Mouse (Mus musculus) frontal cortex, postnatal 36 days (tissue): Measurements from ENCODE around the gene Cactin.

Experiments used
- DNase-seq, 2 experiments: peaks; one replicate each; pipeline ENCODE4 v3.0.0; 2022; ENCODE audit warnings: low spot score in 2 of 2

Gene Cactin

GRCm38 (mm10) chr10:81342686-81343505 lies 22.0 kb downstream of the Cactin start, which contains the start of gene Gipc3:
Gipc3 (minus strand) TSS chr10:81343266.
- no peak for DNase-seq

DNA sequence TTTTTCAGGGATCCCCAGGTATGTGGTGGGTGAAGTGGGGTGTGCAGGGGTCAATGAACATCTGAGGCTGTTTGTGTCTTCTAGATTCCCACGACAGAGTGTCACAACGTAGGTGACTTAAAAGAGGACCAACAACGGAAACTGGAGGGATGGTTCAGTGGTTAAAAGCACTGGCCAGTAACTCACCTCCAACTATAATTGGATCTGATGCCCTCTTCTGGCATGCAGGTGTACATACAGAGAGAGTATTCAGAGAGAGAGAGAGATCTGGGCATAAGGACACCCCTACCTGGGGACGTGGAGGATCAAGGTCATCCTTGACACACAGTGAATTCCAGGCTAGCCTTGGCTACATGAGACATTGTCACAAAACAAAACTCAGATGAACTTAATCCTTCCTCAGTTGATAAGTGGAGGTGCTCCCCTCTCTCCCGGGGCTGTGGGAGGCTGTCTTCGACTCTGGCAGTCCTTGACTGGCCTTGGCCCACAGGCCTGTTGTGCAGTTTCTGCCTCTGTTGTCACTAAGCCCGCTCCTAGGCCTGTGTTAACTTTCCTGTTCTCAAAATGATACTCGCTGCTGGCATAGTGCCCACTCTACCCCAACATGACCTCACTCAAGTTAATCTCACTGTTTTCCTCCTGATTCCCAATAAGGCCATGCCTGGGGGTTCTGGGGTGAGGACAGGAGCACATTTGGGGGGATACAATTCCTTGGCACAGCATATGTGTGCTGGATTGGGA lies 23.7 kb downstream of the Cactin start:
- no peak for DNase-seq

- no peak for DNase-seq
Observed at GRCm38 (mm10) chr10:81345162-81345534, 24.2 kb downstream of the Cactin start.

GRCm38 (mm10) chr10:81346453-81347067 lies 25.7 kb downstream of the Cactin start:
- peak in 1 of 2 experiments; percentile 70 for DNase-seq

- DNase-seq: no peak
Observed at GRCm38 (mm10) chr10:81349146-81349545, 28.2 kb downstream of the Cactin start.

- DNase-seq: no peak
Observed at GRCm38 (mm10) chr10:81349961-81350350, 29.1 kb downstream of the Cactin start.

GRCm38 (mm10) chr10:81350351-81351063 lies 29.6 kb downstream of the Cactin start, which contains the start of gene Hmg20b:
Hmg20b (minus strand) TSS chr10:81350480.
- DNase-seq: peak; percentile 100

DNA sequence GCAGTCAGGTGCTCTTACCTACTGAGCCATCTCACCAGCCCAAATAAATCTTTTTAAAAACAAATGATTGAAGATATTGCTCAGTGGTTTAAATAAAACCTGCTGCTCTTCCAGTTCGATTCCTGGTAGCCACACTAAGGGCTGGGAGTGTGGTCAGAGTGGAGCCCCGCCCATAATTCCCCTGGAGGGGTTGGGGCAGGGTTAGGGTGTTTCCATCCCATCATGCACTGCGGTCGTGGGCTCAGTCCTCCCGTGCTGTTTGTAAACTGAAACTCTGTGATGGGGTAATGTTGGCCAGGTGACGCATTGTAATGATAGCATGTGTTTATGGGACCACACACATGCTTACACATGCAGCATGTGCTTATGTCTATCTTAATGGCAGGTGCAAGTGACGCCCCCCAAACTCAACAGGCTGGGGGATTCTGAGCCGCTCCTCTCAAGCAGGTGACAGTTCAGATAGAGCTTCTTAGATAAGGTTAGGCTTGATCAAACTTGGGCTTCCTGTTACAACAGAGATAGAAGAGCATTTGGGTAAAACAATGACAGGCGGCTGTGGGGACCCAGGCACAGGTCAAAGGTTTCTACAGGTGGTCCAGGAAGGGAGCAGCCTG lies 30.9 kb downstream of the Cactin start:
- DNase-seq: no peak

GRCm38 (mm10) chr10:81354738-81355477 lies 34.0 kb downstream of the Cactin start:
- DNase-seq: no peak

- DNase-seq: no peak
Observed at GRCm38 (mm10) chr10:81355533-81355932, 34.6 kb downstream of the Cactin start.

- no peak for DNase-seq
Observed at GRCm38 (mm10) chr10:81356352-81356990, 35.6 kb downstream of the Cactin start.

GRCm38 (mm10) chr10:81356991-81357844 lies 36.3 kb downstream of the Cactin start, which contains the start of gene Mfsd12:
Mfsd12 (plus strand) TSS chr10:81357491.
- DNase-seq: peak; percentile 87 to 92

- no peak for DNase-seq
Observed at GRCm38 (mm10) chr10:81358209-81358608, 37.3 kb downstream of the Cactin start.

DNA sequence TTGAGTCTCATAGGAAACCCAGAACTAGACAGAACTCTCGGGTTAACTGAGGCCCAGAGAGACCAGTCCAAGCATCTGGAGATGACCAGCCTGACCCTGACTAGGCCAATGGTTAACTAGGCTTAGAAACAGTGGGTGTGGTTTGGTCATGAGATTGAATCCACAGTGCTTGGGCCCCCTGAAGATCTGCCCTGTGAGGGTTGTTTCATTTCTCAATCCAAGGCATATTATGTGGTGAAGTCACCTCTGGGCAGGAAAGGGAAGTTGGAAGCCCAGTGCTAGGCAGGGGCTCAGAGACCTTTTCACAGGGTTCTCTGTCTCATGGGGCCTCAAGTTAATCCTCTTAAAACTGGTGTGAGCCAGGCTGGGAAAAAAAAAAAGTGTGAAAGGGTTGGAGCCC lies 37.9 kb downstream of the Cactin start:
- DNase-seq: no peak

GRCm38 (mm10) chr10:81360721-81361120 lies 39.8 kb downstream of the Cactin start:
- no peak for DNase-seq

- no peak for DNase-seq
Observed at GRCm38 (mm10) chr10:81362336-81362949, 41.5 kb downstream of the Cactin start.

GRCm38 (mm10) chr10:81363436-81364346 lies 42.8 kb downstream of the Cactin start:
- no peak for DNase-seq

DNA sequence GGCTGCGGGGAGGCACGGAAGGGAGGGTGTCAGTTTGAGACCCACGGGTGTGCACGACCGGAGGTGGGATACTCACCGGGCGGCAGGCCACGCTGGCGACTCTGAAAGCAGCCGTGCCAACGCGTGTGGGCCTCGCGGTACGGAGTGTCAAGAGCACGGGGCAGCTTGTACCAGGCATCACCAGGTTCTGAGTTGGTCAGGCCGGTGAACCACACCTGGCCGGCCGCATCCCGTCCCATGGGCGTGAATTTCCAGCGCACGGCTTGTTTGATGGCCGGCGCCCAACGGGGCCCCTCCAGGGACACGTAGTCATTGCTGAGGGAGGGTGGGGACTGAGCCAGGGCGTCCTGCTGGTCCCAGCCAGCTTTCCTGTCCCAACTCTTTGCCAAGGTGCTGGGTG lies 43.8 kb downstream of the Cactin start:
- no peak for DNase-seq
